Mouse (Mus musculus) layer of hippocampus, adult 2 months (tissue): ENCODE measurements around the gene Dclre1c. TPM values are rescaled to one million over a fixed set of nuclear protein-coding genes. Genes with fewer than 3 reads are reported as not detected.

ENCODE experiments used
- DNase-seq, 2 experiments: peaks; one replicate each; pipeline ENCODE4 v3.0.0; 2022; ENCODE audit warnings: low spot score in 2 of 2
- H3K27ac ChIP-seq: fragments of 200-600 bp; 2 replicates; pipeline ENCODE4 v1.8.1; 2022
- H3K4me3 ChIP-seq: fragments of 200-600 bp; 2 replicates; pipeline ENCODE4 v1.8.1; 2022; ENCODE audit warnings: mild to moderate bottlenecking
- CTCF ChIP-seq: fragments of 200-600 bp; conservative IDR thresholded peaks from 2 replicates; pipeline ENCODE4 v1.8.1; 2022; ENCODE audit warnings: antibody characterized with exemption, mild to moderate bottlenecking, moderate library complexity
- total RNA-seq, 2 experiments: library from RNA; stranded (reverse); gene quantifications; 2 replicates each; pipeline ENCODE4 v1.2.3; 2021

Dclre1c gene
- total RNA-seq, 2 experiments from 2014 or later: 11.8 to 12.7 TPM

DNA sequence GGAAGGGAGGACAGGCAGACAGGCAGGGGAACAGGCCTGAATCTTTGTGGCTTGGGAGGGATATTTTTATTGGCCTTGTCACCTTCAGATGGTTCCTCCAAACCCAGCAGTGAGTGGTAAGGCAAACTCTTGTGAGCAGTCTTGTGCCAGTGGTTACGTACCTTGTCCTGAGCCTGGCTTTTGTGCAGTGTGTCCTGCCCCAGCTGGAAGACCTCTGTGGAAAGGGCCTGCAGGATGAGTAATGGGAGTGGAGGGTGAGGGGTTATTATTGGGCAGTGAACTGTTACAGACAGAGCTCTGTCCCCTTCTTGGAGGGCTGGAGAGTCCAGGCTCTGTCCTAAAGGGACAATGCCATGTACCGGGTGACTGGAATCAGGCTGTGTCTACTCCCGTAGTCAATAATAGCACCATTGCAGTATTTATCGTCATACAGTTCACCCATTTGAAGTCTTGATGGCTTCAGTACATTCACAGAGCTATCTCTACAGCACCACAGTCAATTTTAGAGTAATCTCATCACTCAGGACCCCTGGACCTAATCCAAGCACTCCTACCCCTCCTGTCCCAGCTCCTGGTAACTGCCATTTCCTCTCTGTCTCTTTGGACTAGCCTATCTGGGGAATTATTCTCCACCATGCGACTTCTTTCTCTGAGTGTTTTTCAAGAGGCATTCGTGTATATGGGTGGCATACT lies 11.6 kb downstream of the Dclre1c start:
- no peak for TF ChIP-seq CTCF
- Histone ChIP-seq H3K4me3 (no peak overlapping the region), H3K27ac (no peak overlapping the region)
- no peak for DNase-seq

DNA sequence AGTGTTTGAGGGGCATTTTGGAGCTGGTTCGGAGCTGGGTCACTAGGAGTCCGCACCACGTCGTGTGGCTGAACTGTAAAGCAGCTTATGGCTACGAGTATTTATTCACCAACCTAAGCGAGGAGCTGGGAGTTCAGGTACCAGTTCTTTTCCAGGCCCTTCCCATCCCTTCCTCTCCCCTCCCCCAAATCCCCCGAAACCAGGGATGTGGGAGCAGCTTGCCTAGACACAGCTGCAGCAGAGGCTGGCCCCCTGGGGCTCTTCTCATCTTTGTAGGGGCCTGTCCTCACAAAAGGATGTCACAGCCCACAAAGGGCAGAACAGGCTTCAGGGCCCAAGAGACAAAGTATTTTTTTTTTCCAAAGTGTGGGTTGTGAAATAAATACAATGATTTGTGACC lies 14.0 kb downstream of the Dclre1c start:
- TF ChIP-seq CTCF: no peak
- Histone ChIP-seq H3K27ac (no peak overlapping the region), H3K4me3 (no peak overlapping the region)
- no peak for DNase-seq

DNA sequence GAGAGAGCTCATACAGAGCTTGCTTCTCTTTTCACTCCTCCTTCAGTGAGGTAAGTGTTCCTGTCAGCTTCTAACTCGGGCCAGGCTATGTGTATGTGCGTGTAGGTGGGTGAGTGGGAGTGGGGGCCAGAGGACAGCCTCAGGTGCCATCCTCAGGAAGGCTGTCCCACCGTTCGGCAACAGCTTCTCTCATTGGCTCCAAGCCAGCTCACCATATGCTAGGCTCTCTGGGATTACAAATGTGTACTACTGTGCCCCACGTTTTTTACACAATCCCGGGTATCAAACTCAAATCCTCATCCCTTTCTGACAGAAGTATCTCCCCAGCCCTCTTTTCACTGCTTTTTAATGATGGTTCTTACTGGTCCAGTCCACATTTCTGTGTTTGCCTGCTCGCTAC lies 20.3 kb downstream of the Dclre1c start:
- no peak overlapping the region for H3K4me3 ChIP-seq
- peak; percentile 17 to 38 for DNase-seq
- no peak for TF ChIP-seq CTCF
- H3K27ac ChIP-seq: no peak overlapping the region

DNA sequence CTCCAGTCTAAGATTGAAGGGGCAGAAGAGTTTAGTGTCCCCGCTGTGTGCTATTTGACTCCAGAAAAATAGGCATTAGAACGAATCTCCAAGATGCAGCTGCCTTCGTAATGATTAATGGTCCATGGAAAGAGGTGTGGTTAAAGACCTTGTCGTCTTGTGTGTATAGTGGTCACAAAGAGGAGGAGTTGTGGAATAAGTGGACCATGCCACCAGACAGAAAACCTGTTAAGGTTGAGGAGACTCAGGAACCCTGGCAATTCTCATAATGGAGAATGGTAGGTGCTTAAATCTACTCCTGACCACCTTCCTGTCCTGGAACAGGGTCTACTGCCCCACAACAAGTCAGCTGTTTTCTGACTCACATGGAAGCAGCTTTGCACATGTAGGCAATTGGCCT lies 22.1 kb downstream of the Dclre1c start:
- no peak overlapping the region for H3K4me3 ChIP-seq
- no peak for DNase-seq
- TF ChIP-seq CTCF: no peak

GRCm38 (mm10) chr2:3449431-3449830 lies 25.5 kb downstream of the Dclre1c start:
- no peak for TF ChIP-seq CTCF
- no peak overlapping the region for H3K4me3 ChIP-seq
- DNase-seq: peak; percentile 16 to 17
- H3K27ac ChIP-seq: peak overlapping the region; percentile 52; the same call in 1 of the 2 replicates

More for the DNA sequence above, 22.1 kb downstream of the Dclre1c start:
- no peak overlapping the region for H3K27ac ChIP-seq

DNA sequence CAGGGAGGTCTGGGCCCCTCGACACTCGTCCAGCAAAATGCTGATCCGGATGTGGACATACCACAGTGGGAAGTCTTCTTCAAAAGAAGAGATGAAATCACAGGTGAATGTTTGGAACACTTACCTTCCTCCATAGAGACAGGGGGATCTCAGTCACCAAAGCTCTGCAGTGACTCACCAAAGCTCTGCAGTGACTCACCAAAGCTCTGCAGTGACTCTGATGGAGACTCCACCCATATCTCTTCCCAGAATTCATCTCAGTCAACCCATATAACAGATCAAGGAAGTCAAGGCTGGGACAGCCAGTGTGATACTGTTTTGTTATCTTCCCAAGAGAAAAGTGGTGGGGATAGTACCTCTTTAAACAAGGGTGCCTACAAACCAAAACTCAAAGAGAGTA lies 29.2 kb downstream of the Dclre1c start:
- no peak for TF ChIP-seq CTCF
- DNase-seq: no peak
- Histone ChIP-seq H3K4me3 (no peak overlapping the region), H3K27ac (no peak overlapping the region)

DNA sequence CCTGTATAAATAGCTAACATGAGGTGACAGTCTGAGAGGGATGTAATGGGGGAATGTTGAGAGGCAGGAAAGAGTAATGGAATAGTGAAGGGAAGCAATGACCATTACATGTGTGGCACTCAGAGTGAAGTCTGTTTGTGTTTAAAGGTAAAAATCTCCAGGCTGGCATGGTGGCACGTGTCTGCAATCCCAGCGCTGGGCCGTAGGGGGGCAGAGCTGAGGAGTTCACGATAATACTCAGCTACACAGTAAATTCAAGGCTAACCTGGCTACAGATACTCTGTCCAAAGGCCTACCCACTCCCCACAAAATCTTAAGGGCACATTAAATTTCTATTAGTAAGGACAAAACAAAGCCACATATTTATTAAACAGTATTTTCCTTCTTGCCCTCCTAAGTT lies 32.7 kb downstream of the Dclre1c start:
- Histone ChIP-seq H3K4me3 (no peak overlapping the region), H3K27ac (no peak overlapping the region)
- peak; percentile 47 for TF ChIP-seq CTCF
- DNase-seq: no peak

- no peak for DNase-seq
- Histone ChIP-seq H3K27ac (no peak overlapping the region; the same call in 1 of the 2 replicates), H3K4me3 (peak overlapping the region; percentile 77)
- TF ChIP-seq CTCF: no peak
These were observed 50.0 kb downstream of the Dclre1c start for GRCm38 (mm10) chr2:3473891-3474290.

- DNase-seq: peak; percentile 27 to 66
These were observed 50.5 kb downstream of the Dclre1c start for GRCm38 (mm10) chr2:3474361-3474805.

GRCm38 (mm10) chr2:3474861-3475283 lies 50.9 kb downstream of the Dclre1c start, which contains the start of gene Suv39h2:
Gene Suv39h2 (minus strand): TSS chr2:3475031.
- no peak for TF ChIP-seq CTCF

More at GRCm38 (mm10) chr2:3474361-3474805, 50.5 kb downstream of the Dclre1c start:
- Histone ChIP-seq H3K27ac (peak overlapping the region; percentile 86), H3K4me3 (peak overlapping the region; percentile 77)
- no peak for TF ChIP-seq CTCF

DNA sequence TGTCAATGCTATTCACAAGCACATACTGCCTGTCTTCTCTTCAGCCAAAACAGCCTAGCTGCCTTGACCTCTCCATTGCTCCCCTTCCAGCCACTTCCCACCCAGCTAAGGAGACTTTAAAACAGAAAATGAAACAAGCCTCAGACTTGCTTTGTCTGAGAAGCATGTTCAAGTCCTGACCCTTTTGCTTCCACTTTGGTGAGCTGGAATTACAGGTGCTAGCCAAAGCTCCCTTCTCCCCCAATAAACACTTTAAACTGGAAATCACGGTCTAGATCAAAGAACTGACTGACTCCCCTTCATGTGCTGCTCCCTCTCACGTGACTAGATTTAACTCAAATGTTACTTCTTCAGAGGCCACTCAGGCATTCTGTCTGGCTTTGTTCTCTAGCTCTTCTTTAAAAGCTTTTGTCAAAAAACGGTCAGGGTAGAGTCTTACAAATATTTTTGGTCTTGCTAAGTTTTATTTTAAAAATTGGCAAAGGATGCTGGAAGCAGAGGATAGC lies 51.9 kb downstream of the Dclre1c start:
- no peak for DNase-seq
- TF ChIP-seq CTCF: no peak
- Histone ChIP-seq H3K27ac (peak overlapping the region; percentile 86; the same call in 1 of the 2 replicates), H3K4me3 (peak overlapping the region; percentile 77)

More at GRCm38 (mm10) chr2:3474861-3475283, 50.9 kb downstream of the Dclre1c start, which contains the start of gene Suv39h2:
- Histone ChIP-seq H3K4me3 (peak within 1 kb of the TSS; percentile 77), H3K27ac (peak within 1 kb of the TSS; percentile 86)
- peak; percentile 95 to 97 for DNase-seq

DNA sequence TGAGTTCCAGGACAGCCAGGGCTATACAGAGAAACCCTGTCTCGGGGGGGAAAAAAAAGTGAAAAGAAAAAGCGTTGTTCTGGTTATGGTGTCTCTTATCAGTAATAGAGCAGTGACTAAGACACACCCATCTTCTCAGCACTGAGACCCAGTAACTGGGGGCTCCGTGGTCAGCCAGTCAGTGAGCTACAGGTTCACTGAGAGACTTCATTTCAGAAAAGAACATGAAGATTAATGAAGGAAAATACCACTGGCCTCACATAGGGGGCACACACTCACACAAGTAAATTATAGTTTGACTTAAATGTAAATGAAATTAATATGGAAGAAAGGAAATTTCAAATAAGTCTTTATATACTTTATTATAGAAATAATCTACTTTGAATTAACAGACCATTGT lies 56.3 kb downstream of the Dclre1c start:
- H3K4me3 ChIP-seq: no peak overlapping the region
- peak; percentile 60 for TF ChIP-seq CTCF
- no peak overlapping the region for H3K27ac ChIP-seq
- DNase-seq: no peak

DNA sequence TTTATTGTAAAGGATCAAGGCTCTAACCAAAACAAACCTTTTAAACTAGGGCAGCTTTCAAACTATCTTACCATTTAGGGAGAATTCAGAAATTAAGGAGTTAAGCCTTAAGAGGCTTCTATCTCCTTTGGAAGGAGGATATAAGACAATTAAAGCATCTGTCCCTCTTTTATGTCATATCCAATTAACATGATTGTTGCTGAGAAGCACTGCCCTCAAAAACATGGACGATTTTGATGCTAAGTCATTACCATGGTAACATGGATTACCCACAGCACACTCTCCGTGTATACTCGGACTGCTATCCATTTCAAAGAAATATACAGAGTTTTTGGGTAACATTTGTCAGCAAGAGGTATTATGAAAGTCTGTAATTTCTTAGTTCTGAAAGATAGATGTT lies 65.9 kb downstream of the Dclre1c start:
- TF ChIP-seq CTCF: no peak
- no peak for DNase-seq
- no peak overlapping the region for H3K27ac ChIP-seq
- no peak overlapping the region for H3K4me3 ChIP-seq
